Mouse (Mus musculus): ENCODE data around the gene Cdh22.

GRCm38 (mm10) chr2:165238416-165239145 lies 3.9 kb upstream of the Cdh22 start:
- no peak for TF ChIP-seq CTCF (IDR thresholded peaks at IDR 0.05; ENCODE audit: low read depth)
- TF ChIP-seq EP300 (IDR thresholded peaks at IDR 0.05; ENCODE audit: low read depth) = no peak
